Mouse (Mus musculus): ENCODE data around the gene Fbf1.

DNA sequence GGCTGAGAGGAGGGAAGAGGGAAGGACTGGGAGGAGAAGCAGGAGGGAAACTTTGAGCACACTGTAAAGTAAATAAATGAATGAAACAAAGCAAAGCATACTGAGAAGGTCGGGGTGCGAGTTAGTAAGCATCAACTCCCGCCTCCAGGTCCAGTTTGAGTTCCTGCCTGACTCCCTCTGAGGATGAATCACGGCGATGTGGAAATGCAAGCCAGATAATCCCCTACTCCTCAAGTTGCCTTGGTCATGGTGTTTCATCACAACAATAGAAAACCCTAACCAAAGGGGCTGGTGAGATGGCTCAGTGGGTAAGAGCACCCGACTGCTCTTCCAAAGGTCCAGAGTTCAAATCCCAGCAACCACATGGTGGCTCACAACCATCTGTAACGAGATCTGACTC, 8.0 kb upstream of the Fbf1 start:
- no peak for TF ChIP-seq CTCF (IDR thresholded peaks at IDR 0.05; ENCODE audit: borderline replicate concordance, extremely low read depth, insufficient read depth, insufficient read length)
- TF ChIP-seq POLR2A (IDR thresholded peaks at IDR 0.05; ENCODE audit: borderline replicate concordance, extremely low read depth, insufficient read depth, insufficient read length, poor library complexity, severe bottlenecking): no peak

Data from brain, embryonic 14.5 days (tissue).